Mouse (Mus musculus) A20 (cell line): Measurements from ENCODE around the gene Fcf1.

Experiments used
- DNase-seq: peaks from one replicate; pipeline ENCODE4 v3.0.0-alpha.2; 2011; ENCODE audit warnings: low read depth, low spot score

Gene Fcf1

DNA sequence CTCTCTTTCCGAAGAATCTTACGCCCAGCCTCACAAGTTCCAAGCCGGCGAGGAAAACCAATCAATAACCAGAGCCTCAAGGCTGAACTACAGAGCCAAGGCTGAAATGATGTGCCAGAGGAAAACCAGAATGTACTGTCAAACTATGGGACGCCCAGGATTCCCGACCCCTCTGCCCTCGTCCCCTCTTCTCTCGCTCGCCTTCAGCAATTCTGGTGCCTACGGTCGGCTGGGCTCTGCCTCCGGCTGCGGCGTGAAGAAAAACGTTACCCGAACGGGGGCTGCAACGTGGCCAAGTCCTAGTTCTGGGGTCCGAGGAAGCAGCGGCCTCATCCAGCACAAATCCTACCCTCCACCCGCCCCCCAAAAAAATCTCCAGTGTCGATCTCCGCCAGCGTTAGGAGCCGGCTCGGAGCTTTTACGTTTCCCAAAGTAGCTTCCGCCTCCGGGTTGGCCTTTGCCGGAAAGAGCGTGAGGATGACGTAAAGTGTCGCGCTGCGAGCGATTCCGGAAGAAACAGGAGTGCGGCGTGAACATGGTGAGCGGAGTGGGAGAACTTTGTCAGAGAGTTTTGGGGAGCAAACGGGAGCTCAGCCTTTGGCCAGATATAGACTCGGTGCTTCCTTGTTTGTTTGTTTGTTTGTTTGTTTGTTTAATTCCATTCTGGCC, at the start of gene Fcf1, which contains the start of gene Arel1:
Fcf1 (plus strand) TSS at position 470 of the 669 bp plus-strand sequence.
Arel1 (minus strand) TSS at position 473 of the 669 bp plus-strand sequence.
- peak; percentile 93 for DNase-seq

DNA sequence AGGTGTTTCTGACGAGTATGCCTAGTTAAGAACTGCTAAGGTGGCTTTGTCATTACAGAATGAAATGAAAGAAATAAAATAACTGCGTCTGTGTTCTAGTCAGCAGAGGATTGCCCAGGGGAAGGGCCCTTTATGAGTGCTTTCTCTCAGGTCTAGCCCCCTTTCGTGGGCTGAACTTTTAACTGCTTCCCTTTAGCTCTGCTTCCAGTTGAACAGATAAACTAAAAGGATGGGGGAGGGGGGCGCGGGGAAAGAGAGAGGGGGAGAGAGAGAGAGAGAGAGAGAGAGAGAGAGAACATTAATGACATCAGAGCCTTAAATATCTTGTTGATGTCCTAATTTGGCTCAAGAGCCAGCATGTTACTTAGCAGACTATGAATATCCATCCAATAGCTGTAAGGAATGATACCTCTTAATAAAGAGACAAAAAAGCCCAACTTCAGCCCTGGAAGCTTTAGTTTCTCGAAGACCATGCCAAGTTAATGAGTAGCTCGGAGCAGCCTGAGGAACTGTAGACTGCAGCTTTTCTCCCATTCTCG, 48.7 kb upstream of the Fcf1 start:
- no peak for DNase-seq

DNA sequence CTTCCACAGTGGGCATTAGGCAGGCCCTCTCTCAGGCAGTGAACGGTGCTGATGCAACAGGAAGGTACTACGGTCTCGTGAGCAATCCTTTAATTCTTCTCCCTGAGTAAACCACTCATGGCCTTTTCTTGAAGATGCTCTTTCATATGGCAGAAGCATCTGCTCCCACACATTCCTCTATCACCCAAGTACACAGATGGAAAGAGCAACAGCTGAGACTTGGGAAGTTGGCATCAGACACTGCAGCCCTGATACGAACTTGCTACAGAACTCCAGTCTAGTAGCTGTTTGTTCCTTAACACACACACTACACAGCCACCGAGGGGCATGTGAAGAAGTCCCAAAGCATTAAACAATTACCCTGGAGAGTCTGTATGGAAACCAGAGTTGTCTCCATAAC, 46.4 kb upstream of the Fcf1 start:
- DNase-seq = peak; percentile 6

DNA sequence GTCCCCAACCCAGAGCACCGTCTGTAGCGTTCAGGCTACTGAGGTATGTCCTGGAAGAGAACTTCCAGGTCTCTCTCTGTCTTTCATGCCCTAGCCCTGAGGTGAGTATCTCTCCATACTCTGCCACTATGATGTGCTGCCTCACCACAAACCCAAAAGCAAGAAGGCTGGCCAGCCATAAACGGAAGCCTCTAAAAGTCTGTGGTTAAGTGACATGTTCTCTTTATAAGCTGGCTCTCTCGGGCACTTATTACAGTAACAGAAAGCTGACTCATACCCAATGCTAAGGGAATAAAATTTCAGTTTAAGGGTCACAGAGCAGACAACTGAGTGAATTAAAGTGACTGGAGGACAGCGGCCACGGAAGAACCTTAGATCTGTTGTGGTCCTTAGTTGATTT, 44.2 kb upstream of the Fcf1 start:
- DNase-seq = no peak

DNA sequence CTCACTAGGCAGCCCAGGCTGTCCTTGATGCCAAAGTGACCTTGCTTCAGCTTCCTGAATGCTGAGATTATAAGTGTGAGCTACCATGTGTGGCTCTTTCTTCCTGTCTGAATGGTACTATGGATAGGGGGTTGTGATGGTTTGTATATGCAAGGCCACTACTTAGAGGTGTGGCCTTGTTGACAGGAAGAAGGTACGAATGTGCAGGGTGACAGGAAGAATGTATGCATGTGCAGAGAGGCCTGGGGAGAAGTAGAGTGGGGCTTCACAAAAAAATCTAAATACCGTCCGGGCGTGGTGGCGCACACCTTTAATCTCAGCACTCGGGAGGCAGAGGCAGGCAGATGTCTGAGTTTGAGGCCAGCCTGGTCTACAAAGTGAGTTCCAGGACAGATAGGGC, 38.5 kb upstream of the Fcf1 start:
- no peak for DNase-seq

DNA sequence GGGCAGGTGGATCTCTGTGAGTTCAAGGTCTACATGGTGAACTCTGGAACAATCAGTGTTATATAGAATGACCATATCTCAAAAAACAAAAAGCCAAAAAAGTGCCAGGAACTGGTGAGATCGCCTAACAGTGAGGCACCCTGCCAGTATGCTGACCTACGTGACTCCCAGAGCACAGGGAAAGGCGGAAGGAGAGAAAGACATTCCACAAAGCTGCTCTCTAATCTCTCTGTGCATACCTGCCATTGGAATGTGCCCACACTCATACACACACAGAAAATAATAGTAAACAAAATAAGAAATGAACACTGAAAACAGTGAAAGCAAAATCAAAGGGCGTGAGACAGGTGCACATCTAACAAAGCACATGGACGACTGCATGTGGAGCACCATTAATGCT, 35.4 kb upstream of the Fcf1 start:
- DNase-seq = no peak

DNA sequence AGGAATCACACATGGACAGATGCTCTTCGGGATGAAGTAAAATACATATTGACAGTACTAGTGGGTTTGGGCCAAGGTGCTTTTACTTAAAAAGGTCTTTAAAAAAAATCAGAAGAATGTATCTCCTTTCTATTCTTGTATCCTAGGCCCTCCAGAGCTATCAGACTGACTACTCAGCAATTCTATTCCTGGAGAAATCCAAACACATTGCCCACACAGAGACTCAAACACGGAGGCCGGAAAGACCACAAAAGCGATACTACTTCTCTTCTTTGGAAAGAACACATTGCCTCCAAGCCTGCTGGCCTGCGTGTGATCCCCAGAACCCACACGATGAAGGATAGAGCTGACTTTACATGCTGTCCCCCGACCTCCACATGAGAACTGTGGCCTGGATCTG, 31.6 kb upstream of the Fcf1 start:
- DNase-seq = no peak

DNA sequence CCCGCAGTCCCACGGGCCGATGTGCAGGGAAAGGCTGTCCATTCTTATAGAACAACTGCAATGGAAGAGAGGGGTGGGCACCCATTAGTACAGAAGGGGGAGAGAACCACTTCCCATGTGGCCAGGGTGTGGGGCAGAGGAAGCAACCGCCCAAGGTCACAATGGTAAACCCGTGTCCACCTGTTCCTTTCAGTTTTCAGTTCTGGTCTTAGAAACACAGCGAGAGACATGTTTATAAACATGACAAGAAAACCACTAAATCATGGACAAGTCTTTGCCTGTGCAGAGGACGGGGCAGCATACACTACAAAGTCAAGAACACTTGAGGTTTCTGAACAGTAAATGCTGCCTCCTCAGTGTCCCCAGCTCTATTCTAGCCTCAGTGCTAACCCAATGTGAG, 30.4 kb upstream of the Fcf1 start:
- DNase-seq = no peak

DNA sequence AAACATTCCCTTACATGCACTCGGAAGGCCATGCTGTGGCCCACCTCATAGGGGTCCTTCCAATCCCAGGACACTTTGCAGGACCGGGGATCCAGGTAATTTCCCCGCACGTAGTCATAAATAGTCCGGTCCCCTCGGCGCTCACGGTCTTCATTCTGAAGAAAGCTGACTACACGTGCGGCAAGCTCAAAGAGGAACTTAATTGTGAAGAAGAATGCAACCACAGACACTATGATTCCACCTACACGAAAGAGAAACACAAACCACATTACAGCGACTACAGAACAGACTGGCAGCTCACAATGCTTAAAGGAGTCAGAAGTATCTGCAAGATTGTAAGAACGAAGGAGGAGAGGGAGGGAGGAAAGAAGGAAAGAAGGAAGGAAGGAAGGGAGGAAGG, 29.0 kb upstream of the Fcf1 start:
- no peak for DNase-seq

DNA sequence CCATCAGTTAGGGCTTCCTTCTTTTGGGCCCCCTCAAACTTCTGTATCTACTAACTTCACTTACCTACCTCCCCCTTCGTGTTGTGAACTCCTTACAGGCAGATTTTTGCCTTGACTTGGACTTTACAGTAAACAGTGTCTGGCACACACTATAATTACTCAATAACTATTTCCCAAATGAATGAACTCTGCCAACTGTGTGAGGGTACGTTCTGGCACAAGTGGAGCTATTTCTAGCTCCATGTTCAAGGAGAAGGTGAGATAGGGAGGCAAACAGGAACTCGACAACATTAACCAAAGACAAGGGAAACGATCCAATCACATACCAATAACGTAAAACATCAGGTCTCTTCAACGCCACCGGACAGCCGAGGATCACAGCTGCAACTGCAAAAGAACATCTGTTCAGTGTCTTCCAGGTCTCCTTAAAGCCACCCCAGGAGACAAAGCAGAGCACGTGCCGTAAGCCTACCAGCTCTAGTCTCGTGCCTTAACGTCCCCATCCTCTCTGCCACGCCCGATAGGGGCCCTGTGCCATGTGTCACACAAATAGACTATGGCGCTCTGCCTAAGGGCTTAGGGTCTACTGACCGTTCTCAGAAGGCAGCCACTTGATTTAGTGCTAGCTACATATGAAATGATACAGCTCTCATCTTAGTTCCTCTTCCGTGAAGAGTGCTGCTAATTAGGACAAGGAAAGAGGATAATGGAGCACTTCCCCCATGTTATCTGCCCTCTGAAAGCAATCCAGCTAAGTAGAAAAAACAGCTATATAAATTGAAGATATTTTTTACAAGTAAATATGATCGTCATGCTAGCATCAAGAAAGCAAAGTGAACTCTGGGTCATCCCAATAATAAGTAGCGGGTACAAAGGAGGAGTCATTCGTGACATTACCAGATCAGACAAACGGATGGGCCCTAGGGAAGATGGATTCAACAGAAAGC, 27.4 kb upstream of the Fcf1 start:
- DNase-seq = no peak

DNA sequence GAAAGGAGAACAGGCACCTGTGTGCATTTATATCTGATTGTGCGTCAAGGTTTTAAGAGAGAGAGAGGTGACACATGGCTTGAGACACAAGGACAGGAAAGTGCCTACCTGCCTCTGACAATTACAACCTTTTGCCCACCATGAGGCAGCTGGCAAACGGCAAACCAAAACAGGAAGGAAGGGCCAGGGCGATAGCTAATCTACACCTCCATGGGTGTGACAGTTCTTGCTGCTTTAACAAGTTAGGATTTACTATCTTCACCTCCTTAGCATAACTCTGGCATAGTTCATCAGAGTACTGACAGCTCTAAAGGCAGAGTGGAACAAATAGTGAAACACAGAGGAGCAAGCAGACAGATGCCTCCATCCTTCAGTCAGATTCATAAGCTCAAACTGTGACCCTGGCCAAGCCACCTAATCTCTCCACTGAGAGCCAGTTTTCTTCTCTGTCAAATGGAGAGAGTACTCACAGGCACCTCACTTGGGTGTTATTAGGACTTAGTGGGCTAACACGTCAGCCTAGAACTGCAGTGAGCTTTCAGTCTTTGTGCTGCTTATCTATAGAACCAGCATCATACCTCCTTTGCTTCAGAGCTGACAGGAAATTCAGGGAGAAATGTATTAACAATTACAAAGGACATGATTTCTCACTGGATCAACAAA, 26.4 kb upstream of the Fcf1 start:
- no peak for DNase-seq

DNA sequence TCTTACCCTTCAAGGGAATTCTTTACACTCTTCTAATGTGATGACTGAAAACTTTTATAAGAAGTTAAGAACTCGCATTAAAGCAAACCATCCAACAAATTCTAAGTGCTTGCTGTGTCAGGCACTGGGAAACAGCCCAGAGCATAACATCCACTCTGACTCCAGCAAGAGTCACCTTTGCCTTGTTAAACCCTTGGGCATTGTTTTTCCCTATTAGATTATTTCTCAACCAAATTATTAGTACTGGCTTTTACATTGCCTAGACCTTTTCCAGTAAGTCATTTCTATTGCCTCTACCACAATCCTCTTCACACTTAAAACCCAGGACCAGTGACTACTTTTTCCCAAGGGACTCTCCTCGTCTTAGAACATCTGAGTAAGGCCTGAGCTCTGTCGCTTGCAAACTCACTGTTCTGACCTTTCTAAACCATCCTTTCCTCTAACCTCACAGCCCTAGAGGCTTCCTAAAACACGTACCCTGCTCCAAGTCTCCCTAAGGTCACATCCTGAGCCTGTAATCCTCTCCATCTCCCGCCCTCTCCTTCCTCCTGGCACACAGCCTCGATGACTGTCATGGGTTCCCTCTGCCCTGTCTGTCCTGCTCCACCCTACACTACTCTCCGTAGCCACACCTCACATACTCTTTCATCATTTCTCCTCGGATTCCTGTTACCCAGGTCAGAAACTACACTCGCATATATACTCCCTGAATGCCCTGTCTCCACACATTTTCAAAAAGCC, 25.7 kb upstream of the Fcf1 start:
- DNase-seq = no peak

DNA sequence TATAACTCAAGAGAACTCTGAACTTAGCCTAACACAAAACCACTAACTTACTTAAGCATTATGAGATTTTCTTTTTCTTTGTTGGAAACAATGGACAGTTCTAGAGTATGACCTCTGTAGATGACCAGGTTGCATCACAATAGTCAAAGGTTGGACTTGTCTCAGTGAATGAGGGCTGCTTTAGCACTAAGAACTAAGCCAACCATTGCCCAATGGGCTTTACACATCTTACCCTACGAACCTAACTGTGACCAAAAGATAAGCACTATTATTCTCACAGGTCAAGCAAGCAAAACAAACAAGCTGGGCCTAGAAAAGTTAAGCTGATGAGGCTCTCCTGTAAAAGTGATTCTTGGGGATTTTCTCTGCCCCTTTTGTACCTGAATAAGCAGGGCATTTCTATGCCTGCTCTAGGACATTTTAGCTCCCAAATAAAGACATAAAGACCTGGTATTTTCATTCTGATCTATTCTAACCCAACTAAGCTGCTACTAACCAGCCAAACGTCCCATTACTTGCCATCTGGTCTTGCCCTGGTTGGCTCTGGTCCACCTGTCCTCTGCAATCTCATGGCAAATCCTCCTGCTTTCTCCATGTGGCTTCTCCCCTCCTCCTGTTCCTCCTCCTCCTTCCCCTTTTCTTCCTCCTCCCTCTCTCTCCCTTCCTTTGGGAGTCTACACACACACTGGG, 22.7 kb upstream of the Fcf1 start:
- DNase-seq = no peak

DNA sequence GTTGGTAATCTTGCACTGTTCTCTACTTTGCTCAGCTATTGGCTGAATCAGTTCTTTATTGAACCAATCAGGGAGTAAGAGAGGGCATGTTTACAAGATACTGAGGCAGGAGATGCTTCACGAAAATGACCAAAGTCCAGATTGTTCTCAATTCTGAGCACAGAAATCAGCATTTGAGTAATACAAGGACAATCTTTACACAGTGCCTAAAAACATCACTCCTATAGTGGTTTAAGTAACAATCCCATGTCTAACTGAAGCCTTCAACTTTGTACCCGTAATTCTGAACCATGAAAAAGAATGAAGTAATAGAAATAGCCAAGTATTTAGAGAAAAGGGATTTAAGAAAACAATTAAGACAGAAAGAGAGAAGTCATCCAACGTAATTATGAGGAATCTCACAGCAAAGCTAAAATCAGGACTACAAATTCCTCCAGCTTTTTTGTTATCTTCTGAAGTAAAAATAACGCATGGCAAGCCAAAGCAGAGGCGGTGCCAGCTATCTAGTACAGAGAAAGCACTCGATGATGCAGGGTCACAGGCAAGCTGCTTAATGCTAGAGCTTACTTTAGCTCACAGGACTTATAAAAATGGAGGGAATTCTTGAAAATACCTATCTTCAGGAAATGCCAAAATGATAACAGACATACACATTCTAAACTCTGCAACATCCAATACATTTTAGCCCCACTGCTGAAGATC, 22.0 kb upstream of the Fcf1 start:
- DNase-seq = no peak

DNA sequence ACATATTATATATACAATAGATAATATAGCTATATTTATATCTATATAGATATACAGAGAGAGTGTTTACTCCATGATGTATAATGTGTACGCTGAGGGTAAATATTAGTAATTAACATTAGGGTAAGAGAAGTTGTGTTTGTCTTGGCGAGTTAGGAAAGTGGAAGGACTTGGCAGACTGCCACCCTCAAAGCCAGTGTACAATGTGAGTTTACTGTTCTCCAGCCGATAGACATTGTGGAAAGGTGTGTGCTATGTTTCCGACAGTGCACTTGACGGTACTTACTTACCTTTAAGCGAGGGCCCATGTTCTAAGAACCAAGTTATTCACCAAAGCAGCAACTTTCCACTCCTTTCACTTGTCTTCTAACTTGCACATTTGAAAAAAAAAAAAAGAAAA, 19.9 kb upstream of the Fcf1 start:
- no peak for DNase-seq

DNA sequence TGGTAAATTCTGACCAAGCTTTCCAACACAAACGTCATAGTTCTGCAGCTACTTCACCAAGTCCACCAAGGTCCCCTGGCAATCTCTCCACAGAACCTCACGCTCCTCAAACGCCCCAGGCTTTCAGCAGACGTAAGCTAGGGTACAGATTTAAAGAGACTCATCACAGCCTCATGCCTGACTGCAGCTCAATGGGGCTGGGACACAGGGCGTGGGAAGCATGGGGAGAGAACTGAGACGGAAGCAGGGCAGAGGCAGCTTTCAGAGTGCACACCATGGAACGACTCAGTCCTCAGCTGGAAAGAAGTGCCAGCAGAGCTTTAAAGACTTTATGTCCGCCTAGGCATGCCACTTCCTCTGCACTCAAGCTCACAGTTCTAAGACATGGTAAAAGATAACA, 19.2 kb upstream of the Fcf1 start:
- DNase-seq = no peak

DNA sequence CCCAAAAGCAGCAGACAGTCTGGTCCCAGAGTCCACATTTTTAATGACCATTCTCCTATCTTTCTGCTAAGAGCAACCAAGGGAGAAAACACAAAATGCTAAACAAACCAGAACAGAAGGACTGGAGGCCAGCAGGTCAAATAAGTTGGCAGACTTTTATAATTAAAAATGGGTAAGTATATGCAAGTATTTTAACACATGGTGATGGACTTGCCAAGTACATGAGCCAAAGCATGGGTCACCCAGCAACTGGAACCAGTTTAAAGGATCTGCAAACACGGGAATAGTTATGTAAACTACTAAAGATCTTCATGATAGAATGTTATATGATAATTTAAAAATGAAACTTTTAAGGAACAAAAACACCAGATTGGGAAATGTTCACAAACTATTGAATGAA, 18.3 kb upstream of the Fcf1 start:
- DNase-seq = no peak

DNA sequence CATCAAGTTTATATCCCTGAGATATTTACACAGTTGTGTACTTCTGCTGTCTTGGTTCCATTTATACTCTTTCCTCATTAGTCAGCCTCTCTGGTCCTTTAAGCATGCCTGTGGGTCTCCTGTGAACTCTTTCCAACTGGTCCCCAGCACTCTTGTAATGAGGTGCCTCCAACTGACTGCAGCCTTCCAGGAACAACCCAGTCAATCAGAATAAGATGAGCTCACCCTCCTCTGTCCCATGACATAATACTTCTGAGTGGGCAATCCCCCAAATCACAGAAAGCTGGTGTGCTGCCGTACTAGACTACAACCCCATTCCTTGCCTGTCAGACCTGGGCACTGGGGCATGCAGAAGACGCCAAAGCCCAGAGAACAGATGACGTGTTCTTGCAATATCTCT, 14.4 kb upstream of the Fcf1 start:
- DNase-seq = peak; percentile 16

DNA sequence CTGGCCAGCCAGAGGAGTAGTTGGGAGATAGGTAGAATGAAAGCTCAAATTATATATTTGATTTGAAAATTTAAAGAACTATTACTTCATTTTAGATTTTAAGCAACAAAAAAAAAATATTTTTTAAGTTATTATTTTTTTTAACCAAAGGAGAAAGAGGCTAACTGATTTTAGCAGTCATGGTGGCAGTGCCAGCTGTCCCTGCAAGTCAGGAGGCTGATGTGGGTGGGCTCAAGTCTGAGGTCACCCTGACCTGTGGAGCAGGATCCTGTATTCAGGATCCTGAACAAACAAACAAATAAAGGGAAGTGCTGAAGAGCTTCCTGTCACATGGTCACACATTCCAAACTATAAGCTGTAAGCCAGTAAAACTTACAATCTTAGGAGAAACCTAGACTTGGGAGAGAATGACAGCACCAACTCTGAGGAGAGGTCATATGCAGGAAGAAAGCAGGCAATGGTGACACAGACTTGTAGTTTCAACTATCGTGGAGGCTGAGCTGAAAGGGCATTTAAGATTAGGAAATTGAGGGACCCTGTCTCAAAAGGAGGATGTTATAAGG, 11.8 kb upstream of the Fcf1 start:
- no peak for DNase-seq

DNA sequence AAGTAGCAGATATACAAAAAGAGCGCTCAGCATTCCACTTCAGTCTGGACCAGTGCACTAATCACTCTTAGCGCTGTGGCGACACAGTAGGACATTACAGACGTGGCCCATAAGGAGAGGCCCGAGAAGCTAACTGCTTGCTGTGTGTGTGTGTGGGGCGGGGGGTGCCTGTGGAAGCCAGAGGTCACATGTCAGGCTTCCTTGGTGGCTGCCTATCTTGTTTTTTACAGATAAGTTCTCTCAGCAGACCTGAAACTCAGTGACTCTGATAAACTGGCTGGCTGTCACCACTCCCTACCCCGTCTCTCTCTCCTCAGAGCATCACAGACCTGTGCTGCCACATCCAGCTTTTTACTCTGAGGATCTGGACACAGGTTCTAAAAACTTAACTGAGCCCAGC, 8.1 kb upstream of the Fcf1 start:
- DNase-seq = no peak
